Mouse (Mus musculus): Measurements from ENCODE around the gene Pcnt. TPM values are rescaled to one million over a fixed set of nuclear protein-coding genes. Genes with fewer than 3 reads are reported as not detected.

Gene Pcnt
- total RNA-seq (2021): 10 to 100 TPM; 15.1 to 16.5 TPM
- long read RNA-seq, experiment 1, full-length matches to known transcripts: 1 of 6 reads
- long read RNA-seq, experiment 1, partial matches to known transcripts: 5 of 6 reads
- long read RNA-seq, experiment 1, other reads (novel, unspliced or antisense): 0 of 6 reads
- long read RNA-seq, experiment 2, partial matches to known transcripts: 10 of 12 reads
- long read RNA-seq, experiment 2, other reads (novel, unspliced or antisense): 1 of 12 reads

DNA sequence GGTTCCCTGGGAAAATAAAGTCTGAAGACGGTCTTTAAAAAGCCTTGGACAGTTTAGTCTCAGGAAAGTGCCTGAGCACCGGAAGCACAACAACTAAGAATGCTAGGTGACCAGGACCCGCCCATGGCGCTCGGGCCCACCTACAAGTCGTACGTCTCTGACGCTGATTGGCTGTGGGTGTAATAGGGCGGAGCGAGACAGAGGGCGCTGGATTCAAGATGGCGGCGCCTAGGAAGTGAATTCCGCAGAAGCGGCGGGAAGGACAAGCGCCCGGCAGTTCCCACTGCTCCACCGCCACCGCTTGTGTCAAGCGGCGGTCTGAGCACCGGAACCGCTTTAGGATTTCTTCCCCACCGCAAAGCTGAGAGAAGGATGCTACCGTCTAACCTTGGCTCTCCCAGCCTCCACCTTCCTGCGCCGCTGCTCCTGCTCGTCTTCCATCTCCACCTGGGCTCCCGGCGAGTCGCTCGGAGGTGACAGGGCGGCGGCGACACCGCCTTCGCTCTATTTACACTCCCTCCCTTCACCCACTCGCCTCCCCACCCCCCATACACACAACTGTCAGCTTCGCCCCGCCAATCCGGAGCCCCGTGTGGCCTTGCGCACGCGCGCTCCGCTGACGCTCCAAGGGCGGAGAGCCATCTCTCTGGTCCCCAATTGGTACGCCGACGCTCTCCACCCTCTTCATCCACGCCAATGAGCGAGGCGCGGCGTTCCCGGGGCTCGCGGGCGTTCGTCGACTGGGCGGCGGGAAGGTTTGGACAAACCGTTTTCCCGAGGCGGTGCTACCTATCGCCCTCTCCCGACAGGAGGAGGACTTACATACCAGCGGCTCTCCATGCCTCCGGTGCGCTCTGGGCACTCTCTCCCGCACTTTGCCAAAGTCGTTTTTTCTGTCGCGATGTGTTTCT lies at the start of gene Pcnt:
TSS of gene Pcnt (minus strand) at position 609 of the 911 bp plus-strand sequence.
- intact Hi-C loops (cut with DNase I): no loop called here
- DNase-seq (ENCODE audit: low spot score in 2 of 2): peak; percentile 97

- intact Hi-C loops (cut with DNase I): no loop called here
- DNase-seq (ENCODE audit: low spot score in 2 of 2): no peak
These were observed 46.6 kb upstream of the Pcnt start for GRCm38 (mm10) chr10:76489205-76489604.

- DNase-seq (ENCODE audit: low spot score in 2 of 2): no peak
- intact Hi-C loops (cut with DNase I): no loop called here
These were observed 45.7 kb upstream of the Pcnt start for GRCm38 (mm10) chr10:76488265-76488664.

- intact Hi-C loops (cut with DNase I): no loop called here
These were observed 43.7 kb upstream of the Pcnt start for GRCm38 (mm10) chr10:76486302-76486701.

DNA sequence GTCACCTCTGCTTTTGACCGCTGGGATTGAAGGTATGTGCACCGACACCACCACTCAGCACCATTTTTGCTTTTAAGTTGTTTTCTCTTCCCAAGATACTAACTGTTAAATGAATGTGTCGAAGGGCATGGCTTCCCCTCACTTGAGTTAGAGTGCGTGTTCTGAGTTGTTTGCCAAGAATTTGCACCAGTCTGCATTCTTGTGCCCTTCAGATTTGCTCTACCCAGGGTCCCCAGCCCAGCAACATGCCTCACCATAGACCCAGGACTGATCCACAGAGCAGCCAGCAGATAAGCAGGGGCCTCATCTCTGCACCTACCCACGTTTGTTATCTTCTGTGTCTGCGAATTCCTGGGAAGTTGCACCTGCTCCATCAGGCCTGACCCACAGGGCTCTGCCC lies 38.9 kb upstream of the Pcnt start:
- DNase-seq (ENCODE audit: low spot score in 2 of 2): no peak

More at GRCm38 (mm10) chr10:76486302-76486701, 43.7 kb upstream of the Pcnt start:
- no peak for DNase-seq (ENCODE audit: low spot score in 2 of 2)

DNA sequence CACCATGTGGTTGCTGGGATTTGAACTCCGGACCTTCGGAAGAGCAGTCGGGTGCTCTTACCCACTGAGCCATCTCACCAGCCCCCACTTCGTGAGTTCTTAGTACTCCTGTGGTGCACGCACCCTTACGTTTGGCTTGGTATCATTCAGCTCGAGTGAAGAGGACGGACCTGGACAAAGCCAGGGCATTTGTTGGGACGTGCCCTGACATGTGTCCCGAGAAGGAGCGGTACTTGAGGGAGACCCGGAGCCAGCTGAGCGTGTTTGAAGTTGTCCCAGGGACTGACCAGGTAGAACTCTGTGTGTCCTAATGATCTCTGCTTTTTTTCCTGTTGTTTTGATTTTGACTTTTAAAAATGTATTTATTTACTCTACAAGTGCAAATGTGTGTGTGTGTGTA lies 38.3 kb upstream of the Pcnt start:
- intact Hi-C loops (cut with DNase I): no loop called here
- DNase-seq (ENCODE audit: low spot score in 2 of 2): no peak

More for the DNA sequence above, 38.9 kb upstream of the Pcnt start:
- intact Hi-C loops (cut with DNase I): no loop called here

DNA sequence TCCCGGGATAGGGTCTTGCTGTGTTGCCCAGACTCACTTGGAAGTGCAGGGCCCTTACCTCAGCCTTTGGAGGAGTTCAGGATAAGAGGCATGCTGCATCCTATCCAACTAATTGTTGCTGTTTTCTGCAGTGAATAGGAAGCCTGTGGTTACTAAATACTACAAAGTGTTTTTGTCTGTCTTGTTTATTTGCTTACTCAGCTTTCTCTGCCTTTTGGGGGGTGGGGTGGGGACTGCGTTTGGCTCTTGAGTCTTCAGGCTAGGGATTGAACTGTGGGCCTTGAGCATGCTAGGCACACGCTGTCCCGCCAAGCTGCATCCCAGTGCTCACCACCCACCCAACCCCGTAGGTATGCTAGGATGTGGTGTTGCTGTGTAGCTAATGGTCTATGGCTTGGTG lies 31.2 kb upstream of the Pcnt start:
- no peak for DNase-seq (ENCODE audit: low spot score in 2 of 2)
- intact Hi-C loops (cut with DNase I): no loop called here

GRCm38 (mm10) chr10:76468203-76469162 lies 25.9 kb upstream of the Pcnt start, which contains the start of the genes Mcm3ap and Ybey:
Gene Mcm3ap, plus strand, starts transcription at chr10:76468927.
Gene Ybey, minus strand, starts transcription at chr10:76469114.
- intact Hi-C loops (cut with DNase I): no loop called here
- DNase-seq (ENCODE audit: low spot score in 2 of 2): peak; percentile 91 to 92

DNA sequence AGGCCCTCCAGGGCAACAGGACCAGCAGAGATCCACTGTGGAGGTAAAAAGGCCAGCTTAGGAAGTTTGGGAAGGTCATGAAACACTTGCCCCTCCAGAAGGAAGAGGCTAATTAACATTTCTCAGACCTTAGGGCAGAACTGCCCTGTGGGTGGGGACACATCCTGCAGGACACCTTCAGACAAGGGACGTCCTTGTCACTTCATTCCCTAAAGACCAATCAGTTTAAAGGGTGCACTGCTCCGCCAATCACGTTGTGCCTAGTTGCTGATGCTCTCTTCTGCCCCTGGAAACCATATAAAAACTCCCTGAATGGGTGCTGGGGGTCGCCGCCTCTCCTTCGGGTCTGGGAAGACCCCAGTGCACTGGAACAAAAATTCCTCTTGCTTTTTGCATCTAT lies 20.1 kb upstream of the Pcnt start:
- DNase-seq (ENCODE audit: low spot score in 2 of 2): no peak
- intact Hi-C loops (cut with DNase I): no loop called here

DNA sequence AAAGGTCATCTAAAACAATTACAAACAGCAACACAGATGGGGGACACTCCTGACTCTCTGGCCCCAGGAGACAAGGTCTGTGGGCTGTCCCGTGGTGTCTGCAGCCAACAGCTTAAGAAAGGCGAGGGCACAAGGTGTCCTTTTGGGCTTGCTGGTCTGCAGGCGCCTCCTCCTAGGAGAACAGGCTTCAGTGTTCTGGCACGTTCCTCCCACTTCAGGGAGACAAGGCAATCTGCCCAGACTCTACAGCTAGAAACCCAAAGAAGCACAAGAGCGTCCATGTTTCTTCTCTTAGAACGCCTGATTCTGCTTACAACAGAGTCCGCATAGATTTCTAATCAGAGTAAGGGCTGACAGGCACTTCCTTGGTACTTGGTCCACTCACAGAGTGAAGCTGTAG lies 19.7 kb upstream of the Pcnt start:
- peak; percentile 12 to 50 for DNase-seq (ENCODE audit: low spot score in 2 of 2)
- intact Hi-C loops (cut with DNase I): no loop called here

DNA sequence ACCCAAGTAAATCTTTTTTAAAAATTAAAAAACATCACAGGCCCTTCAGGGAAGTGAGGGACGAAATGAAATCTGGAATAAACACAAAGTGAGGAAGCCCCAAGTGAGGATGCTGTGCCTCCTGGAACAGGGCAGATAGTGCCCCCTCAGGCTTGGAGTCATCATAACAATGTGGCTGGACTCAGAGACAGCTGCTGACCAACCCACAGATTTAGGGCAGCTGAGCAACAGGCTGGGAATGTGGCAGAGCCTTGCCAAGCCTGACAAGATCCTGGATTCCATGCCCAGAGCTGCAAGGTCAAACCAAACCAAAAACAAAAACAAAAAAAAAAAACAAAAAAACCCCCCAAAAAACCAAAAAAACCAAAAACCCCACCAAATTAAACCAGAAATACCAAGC lies 18.7 kb upstream of the Pcnt start:
- no peak for DNase-seq (ENCODE audit: low spot score in 2 of 2)
- intact Hi-C loops (cut with DNase I): no loop called here

GRCm38 (mm10) chr10:76455289-76455688 lies 12.7 kb upstream of the Pcnt start:
- peak; percentile 65 to 73 for DNase-seq (ENCODE audit: low spot score in 2 of 2)
- intact Hi-C loops (cut with DNase I): loop anchor here (5.0 kb wide), 1 partner anchor 282 kb away; no protein-coding TSS in a partner anchor

GRCm38 (mm10) chr10:76448851-76449250 lies 6.3 kb upstream of the Pcnt start, which contains the start of gene 2610028H24Rik:
Gene 2610028H24Rik, plus strand, starts transcription at chr10:76449081.
- intact Hi-C loops (cut with DNase I): no loop called here

DNA sequence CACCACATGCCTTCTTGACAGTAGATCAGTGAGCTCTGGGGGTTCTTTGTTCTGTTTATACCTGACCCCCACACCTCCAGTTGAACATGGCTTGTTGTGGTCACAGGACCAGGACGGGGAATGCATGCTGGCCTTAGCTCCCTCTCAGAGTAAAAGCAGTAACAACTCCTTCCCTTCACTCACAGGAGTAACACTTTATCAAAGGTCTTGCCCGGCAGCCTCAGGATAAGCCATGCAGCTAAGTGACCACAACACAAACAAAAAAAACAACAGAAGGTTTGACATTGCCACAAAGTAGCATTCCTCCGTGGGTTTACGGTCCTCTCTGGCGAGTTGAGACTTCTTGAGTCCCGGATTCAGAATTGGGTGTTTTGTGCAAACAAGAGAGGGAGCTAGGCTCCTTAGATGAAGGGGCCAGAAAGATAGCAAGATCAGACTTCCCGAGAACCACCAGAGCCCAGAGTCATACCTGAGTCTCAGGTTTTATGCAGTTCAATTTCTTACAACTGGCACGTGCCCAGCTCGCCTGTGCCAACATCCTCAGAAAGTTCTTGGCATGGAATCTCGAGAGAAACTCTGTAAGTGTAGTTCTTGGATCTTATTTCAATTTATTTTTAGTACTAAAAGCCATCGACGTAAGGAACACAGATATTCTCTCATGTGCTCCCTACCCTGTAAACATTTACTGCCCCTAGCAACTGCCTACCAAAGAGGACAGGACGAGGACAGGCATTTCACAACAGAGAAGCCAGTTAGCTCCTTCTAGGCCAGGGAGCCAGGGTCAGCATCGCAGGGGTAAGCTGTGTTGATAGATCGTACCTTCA lies 5.0 kb upstream of the Pcnt start:
- DNase-seq (ENCODE audit: low spot score in 2 of 2): peak; percentile 12 to 54
- intact Hi-C loops (cut with DNase I): no loop called here

More at GRCm38 (mm10) chr10:76448851-76449250, 6.3 kb upstream of the Pcnt start, which contains the start of gene 2610028H24Rik:
- DNase-seq (ENCODE audit: low spot score in 2 of 2): no peak

DNA sequence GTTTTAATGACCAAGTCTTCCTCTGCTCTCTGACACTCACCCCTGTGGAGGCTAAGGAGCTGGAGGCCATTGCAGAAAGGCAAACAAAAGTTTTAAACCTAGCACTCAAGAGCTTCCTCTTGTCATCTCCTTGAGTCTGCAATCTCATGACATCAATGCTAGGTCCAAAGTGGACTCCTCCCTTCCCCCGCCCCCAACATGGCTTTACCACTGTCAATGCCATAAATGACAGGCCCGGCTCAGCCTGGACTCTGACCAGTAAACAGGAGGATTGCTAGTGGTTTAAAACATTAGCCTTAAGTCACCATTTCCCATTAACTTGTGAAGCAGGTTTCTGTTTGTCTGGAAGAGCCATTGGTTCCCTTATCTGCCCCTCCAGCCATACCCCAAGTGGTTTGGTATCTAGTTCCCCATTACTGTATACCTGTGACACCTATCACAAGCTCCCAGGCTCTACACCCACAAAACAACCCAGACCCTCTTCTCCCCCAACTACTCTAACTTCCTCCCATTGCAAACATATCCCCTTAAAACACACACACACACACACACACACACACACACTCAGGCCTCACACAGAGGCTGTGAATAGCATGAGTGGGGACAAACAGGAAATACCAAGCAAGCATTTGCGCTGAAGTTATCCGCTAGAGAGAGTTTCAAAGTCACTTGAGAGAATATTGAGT lies 3.6 kb upstream of the Pcnt start:
- intact Hi-C loops (cut with DNase I): no loop called here
- no peak for DNase-seq (ENCODE audit: low spot score in 2 of 2)

DNA sequence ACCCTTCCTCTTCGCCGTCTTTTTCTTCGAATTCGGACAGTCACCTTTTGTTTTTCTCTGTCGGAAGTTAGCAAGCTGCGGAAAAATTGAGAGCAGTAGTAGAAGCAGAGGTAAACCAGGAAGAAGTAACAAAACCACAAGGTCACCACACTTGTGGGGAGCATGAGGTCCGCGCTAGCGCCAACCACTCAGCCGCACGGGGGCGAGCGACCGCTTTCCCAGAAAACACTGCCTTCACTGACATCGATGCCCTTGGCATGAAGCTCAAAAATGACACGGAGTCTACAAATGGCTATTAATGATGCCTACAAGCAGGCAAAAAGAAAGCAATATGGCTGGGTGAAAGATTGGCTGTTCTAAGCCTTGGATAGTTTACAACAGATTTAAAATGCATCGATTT lies 2.3 kb downstream of the Pcnt start, which contains the start of gene AC141477.1:
TSS of gene AC141477.1 (minus strand) at position 164 of the 400 bp plus-strand sequence.
- no peak for DNase-seq (ENCODE audit: low spot score in 2 of 2)
- intact Hi-C loops (cut with DNase I): no loop called here

DNA sequence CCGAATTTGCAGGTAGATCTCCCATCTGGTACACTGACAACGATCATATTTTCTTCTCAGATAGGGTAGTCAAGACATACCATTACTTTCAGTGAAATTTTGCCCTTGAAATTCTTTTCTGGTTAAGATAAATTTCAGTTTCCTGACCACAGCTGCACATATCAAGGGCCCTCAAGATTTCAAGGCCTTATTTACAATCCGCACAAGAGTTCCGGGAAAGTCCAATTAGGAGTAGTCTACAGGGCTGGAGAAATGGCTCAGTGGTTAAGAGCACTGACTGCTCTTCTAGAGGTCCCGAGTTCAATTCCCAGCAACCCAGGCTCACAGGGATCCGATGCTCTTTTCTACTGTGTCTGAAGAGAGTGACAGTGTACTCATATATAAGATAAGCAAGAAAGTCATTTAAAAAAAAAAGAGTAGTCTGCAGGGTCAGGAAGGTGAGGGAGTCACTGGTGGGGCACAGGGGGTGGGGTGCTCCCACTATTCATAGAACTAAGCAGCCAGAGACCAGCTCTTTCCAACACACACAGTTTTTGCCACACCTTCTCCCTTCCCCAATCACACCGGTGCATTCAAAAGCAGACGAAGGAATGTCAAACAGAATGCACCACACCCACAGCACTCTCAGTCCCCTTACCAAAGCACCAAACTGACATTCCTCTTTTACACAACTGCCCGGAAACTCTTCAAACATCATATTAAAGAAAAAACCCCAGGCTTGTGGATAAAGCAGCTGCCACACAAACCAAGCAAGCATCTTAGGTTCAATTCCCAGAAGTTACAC lies 3.3 kb downstream of the Pcnt start:
- intact Hi-C loops (cut with DNase I): no loop called here
- DNase-seq (ENCODE audit: low spot score in 2 of 2): no peak
